Mouse (Mus musculus) MEL (cell line): ENCODE results near the gene Napa. TPM values are rescaled to one million over a fixed set of nuclear protein-coding genes. Genes with fewer than 3 reads are reported as not detected.

Experiments
- DNase-seq: peaks from one replicate; pipeline ENCODE4 v3.0.0; 2011; ENCODE audit warnings: low read depth, low spot score
- H3K27ac ChIP-seq: 2 replicates; pipeline ENCODE4 v1.5.1; 2012; ENCODE audit warnings: low read depth, mild to moderate bottlenecking, control low read depth, low read length, moderate library complexity; ENCODE audit not compliant: control insufficient read depth
- H3K27me3 ChIP-seq, 2 experiments: fragments of 150-350 bp in 1 of 2; sonication (generic) in 1 of 2; 2 replicates each; pipeline ENCODE4 v1.6.1; 2012; ENCODE audit warnings: low read length in 2 of 2, mild to moderate bottlenecking in 2 of 2, improper control_type of control experiment in 1 of 2, moderate library complexity in 1 of 2; ENCODE audit not compliant: insufficient read depth in 2 of 2, control insufficient read depth in 1 of 2
- H3K36me3 ChIP-seq, 2 experiments: 2 replicates each; pipeline ENCODE4 v1.6.1; 2012 to 2014; ENCODE audit warnings: low read length in 2 of 2, improper control_type of control experiment in 1 of 2, inconsistent platforms in 1 of 2, mild to moderate bottlenecking in 1 of 2; ENCODE audit not compliant: insufficient read depth in 2 of 2, control insufficient read depth in 1 of 2
- H3K4me1 ChIP-seq, 2 experiments: fragments of 150-350 bp in 1 of 2; sonication (generic) in 1 of 2; 2 replicates each; pipeline ENCODE4 v1.6.1; 2012; ENCODE audit warnings: low read length in 2 of 2, improper control_type of control experiment in 1 of 2, mild to moderate bottlenecking in 1 of 2; ENCODE audit not compliant: insufficient read depth in 2 of 2, control insufficient read depth in 1 of 2
- H3K4me3 ChIP-seq, 2 experiments: fragments of 150-350 bp in 1 of 2; sonication (generic) in 1 of 2; 2 replicates each; pipeline ENCODE4 v1.5.1; 2012; ENCODE audit warnings: low read depth in 2 of 2, low read length in 2 of 2, mild to moderate bottlenecking in 2 of 2, moderate library complexity in 2 of 2, control low read depth in 1 of 2, improper control_type of control experiment in 1 of 2; ENCODE audit not compliant: control insufficient read depth in 1 of 2, insufficient read depth in 1 of 2
- H3K79me2 ChIP-seq: 2 replicates; pipeline ENCODE4 v1.6.1; 2012; ENCODE audit warnings: mild to moderate bottlenecking, low read length, moderate library complexity; ENCODE audit not compliant: control insufficient read depth, poor library complexity, insufficient read depth
- H3K9ac ChIP-seq: 2 replicates; pipeline ENCODE4 v1.6.1; 2012; ENCODE audit warnings: low read depth, mild to moderate bottlenecking, control low read depth, low read length, moderate library complexity; ENCODE audit not compliant: control insufficient read depth, poor library complexity, severe bottlenecking
- H3K9me3 ChIP-seq: fragments of 150-350 bp; sonication (generic); replicated peaks from 2 replicates; pipeline ENCODE4 v1.6.1; 2012; ENCODE audit warnings: mild to moderate bottlenecking, low read length, improper control_type of control experiment, moderate library complexity; ENCODE audit not compliant: insufficient read depth
- CHD1 ChIP-seq: IDR thresholded peaks from 2 replicates; pipeline ENCODE4 v1.6.1; 2012; ENCODE audit warnings: low read depth, mild to moderate bottlenecking, inconsistent platforms, low read length, improper control_type of control experiment
- ELF1 ChIP-seq: IDR thresholded peaks from 2 replicates; pipeline ENCODE4 v1.6.1; 2014; ENCODE audit warnings: low read depth, mild to moderate bottlenecking, inconsistent platforms, low read length, improper control_type of control experiment, moderate library complexity
- EP300 ChIP-seq, 2 experiments: IDR thresholded peaks; 2 replicates each; pipeline ENCODE4 v1.6.1; 2011; ENCODE audit warnings: improper control_type of control experiment in 2 of 2, low read length in 2 of 2, low read depth in 1 of 2, mild to moderate bottlenecking in 1 of 2
- ETS1 ChIP-seq: IDR thresholded peaks from 2 replicates; pipeline ENCODE4 v1.6.1; 2012; ENCODE audit warnings: low read depth, mild to moderate bottlenecking, inconsistent platforms, low read length, improper control_type of control experiment, moderate library complexity
- GATA1 ChIP-seq: IDR thresholded peaks from 2 replicates; pipeline ENCODE4 v1.6.1; 2011; ENCODE audit warnings: low read depth, low read length, improper control_type of control experiment
- HCFC1 ChIP-seq: IDR thresholded peaks from 2 replicates; pipeline ENCODE4 v1.6.1; 2012; ENCODE audit warnings: low read depth, mild to moderate bottlenecking, inconsistent platforms, low read length, improper control_type of control experiment, moderate library complexity
- JUND ChIP-seq: IDR thresholded peaks from 2 replicates; pipeline ENCODE4 v1.6.1; 2011; ENCODE audit warnings: low read depth, mild to moderate bottlenecking, improper control_type of control experiment, low read length
- KAT2A ChIP-seq: conservative IDR thresholded peaks from 2 replicates; pipeline ENCODE4 v1.6.1; 2012; ENCODE audit warnings: low read depth, low read length, improper control_type of control experiment, inconsistent platforms
- MAFK ChIP-seq: IDR thresholded peaks from 2 replicates; pipeline ENCODE4 v1.6.1; 2011; ENCODE audit warnings: low read depth, mild to moderate bottlenecking, low read length, improper control_type of control experiment, borderline replicate concordance
- MAZ ChIP-seq: IDR thresholded peaks from 2 replicates; pipeline ENCODE4 v1.6.1; 2012; ENCODE audit warnings: low read depth, mild to moderate bottlenecking, inconsistent platforms, low read length, improper control_type of control experiment
- MXI1 ChIP-seq: IDR thresholded peaks from 2 replicates; pipeline ENCODE4 v1.6.1; 2011; ENCODE audit warnings: mild to moderate bottlenecking, low read depth, low read length, improper control_type of control experiment
- MYC ChIP-seq: IDR thresholded peaks from 2 replicates; pipeline ENCODE4 v1.6.1; 2011; ENCODE audit warnings: low read depth, mild to moderate bottlenecking, low read length, improper control_type of control experiment, moderate library complexity
- NRF1 ChIP-seq: IDR thresholded peaks from 2 replicates; pipeline ENCODE4 v1.6.1; 2014; ENCODE audit warnings: low read depth, mild to moderate bottlenecking, inconsistent platforms, low read length, improper control_type of control experiment, moderate library complexity; ENCODE audit not compliant: poor library complexity, insufficient read depth, severe bottlenecking
- RAD21 ChIP-seq: IDR thresholded peaks from 2 replicates; pipeline ENCODE4 v1.6.1; 2011; ENCODE audit warnings: mild to moderate bottlenecking, low read depth, low read length, improper control_type of control experiment
- SIN3A ChIP-seq: IDR thresholded peaks from 2 replicates; pipeline ENCODE4 v1.6.1; 2012; ENCODE audit warnings: low read length, improper control_type of control experiment, inconsistent platforms
- SMC3 ChIP-seq: IDR thresholded peaks from 2 replicates; pipeline ENCODE4 v1.6.1; 2011; ENCODE audit warnings: low read depth, low read length, improper control_type of control experiment
- USF2 ChIP-seq, 2 experiments: IDR thresholded peaks; 2 replicates each; pipeline ENCODE4 v1.6.1; 2011 to 2012; ENCODE audit warnings: improper control_type of control experiment in 2 of 2, low read length in 2 of 2, borderline replicate concordance in 1 of 2, inconsistent platforms in 1 of 2, low read depth in 1 of 2, mild to moderate bottlenecking in 1 of 2; ENCODE audit not compliant: insufficient read depth in 1 of 2
- ZNF384 ChIP-seq: IDR thresholded peaks from 2 replicates; pipeline ENCODE4 v1.6.1; 2012; ENCODE audit warnings: low read depth, mild to moderate bottlenecking, inconsistent platforms, low read length, improper control_type of control experiment
- polyA plus RNA-seq, 2 experiments: library from polyadenylated mRNA; stranded (reverse) in 1 of 2; unstranded in 1 of 2; fragments of >175 nt in 1 of 2; fragments of >200 nt in 1 of 2; gene quantifications; 2 replicates each; pipeline versions ENCODE4 v1.2.1 to v1.2.4; 2012; ENCODE audit warnings: low replicate concordance in 2 of 2, low read depth in 1 of 2; ENCODE audit not compliant: insufficient read length in 2 of 2, insufficient read depth in 1 of 2, missing spikeins in 1 of 2
- total RNA-seq: library from RNA; depleted of rRNA; stranded (reverse); fragments of 300-350 nt; gene quantifications from 2 replicates; pipeline ENCODE4 v1.2.3, GENCODE M21; 2012

The Napa gene
- total and polyA plus RNA-seq, 3 experiments = 56.1 to 132 TPM; not detected in 1

- TF ChIP-seq JUND (no peak), CHD1 (peak; percentile 77; the same call in 1 of the 2 replicates), GATA1 (0 out of 2 replicates have a peak, but pooled peaks have one; percentile 4), USF2 (IDR thresholded peaks at IDR 0.05; ENCODE audit: borderline replicate concordance in 1 of 2, insufficient read depth in 1 of 2, low read depth in 1 of 2, low read length in 2 of 2) (no peak)
Observed at GRCm38 (mm10) chr7:16048675-16049575, 49.3 kb upstream of the Napa start (continued).

- no peak for DNase-seq
- Histone ChIP-seq H3K27ac (peak overlapping the region; percentile 94), H3K4me3 (peak overlapping the region; percentile 79 to 92), H3K36me3 (peaks cover 0 to 24% of the 10 kb centered on the region in 2 experiments; a peak in 2 of 4 replicates), H3K27me3 (no peaks in the 10 kb centered on the region), H3K9ac (peak overlapping the region; percentile 84), H3K4me1 (peaks cover 5 to 34% of the 10 kb centered on the region in 2 experiments), H3K9me3 (no peaks in the 10 kb centered on the region), H3K79me2 (peaks cover 46% of the 10 kb centered on the region)
- TF ChIP-seq HCFC1 (0 out of 2 replicates have a peak, but pooled peaks have one; percentile 29), SIN3A (0 out of 2 replicates have a peak, but pooled peaks have one; percentile 4), NRF1 (no peak)
Observed at GRCm38 (mm10) chr7:16049576-16049915, 48.7 kb upstream of the Napa start.

GRCm38 (mm10) chr7:16050600-16050999, 47.7 kb upstream of the Napa start:
- H3K9me3 ChIP-seq = no peaks in the 10 kb centered on the region
- peaks cover 0 to 22% of the 10 kb centered on the region in 2 experiments; a peak in 2 of 4 replicates for H3K36me3 ChIP-seq
- no peak for DNase-seq
- TF ChIP-seq ZNF384 (no peak), MYC (no peak), KAT2A (no peak), MAZ (no peak), ETS1 (no peak), MAFK (no peak), MXI1 (no peak), RAD21 (no peak), JUND (no peak), EP300 (IDR thresholded peaks at IDR 0.05; ENCODE audit: low read depth in 1 of 2, low read length in 2 of 2) (no peak), ELF1 (no peak), SMC3 (no peak)
- H3K9ac ChIP-seq = no peak overlapping the region
- H3K4me3 ChIP-seq = no peak overlapping the region
- peaks cover 5 to 23% of the 10 kb centered on the region in 2 experiments for H3K4me1 ChIP-seq
- H3K79me2 ChIP-seq = peaks cover 38% of the 10 kb centered on the region
- H3K27me3 ChIP-seq = no peaks in the 10 kb centered on the region
- H3K27ac ChIP-seq = no peak overlapping the region
